Mouse (Mus musculus) stomach, postnatal 0 days (tissue): ENCODE measurements around the gene Lpcat4.

Experiments
- CTCF ChIP-seq: IDR thresholded peaks from 2 replicates; pipeline ENCODE4 v1.5.1; 2016; ENCODE audit warnings: antibody characterized with exemption, low read depth, mild to moderate bottlenecking, moderate library complexity
- EP300 ChIP-seq: optimal IDR thresholded peaks from 2 replicates; pipeline ENCODE3; 2016; ENCODE audit warnings: antibody characterized with exemption

- TF ChIP-seq CTCF (no peak), EP300 (no peak)
Measured at GRCm38 (mm10) chr2:112220880-112221279, 18.4 kb upstream of the Lpcat4 start.
